Mouse (Mus musculus) hindbrain, embryonic 16.5 days (tissue): ENCODE results near the gene Mast1. TPM values are rescaled to one million over a fixed set of nuclear protein-coding genes. Genes with fewer than 3 reads are reported as not detected.
"Not testable (repeated sequence)": the region's sequence is repeated elsewhere in the genome, so short reads cannot be mapped to it uniquely, and the experiment has no call there.

Experiments used
- ATAC-seq: fragments of 200-750 bp; cut with Nextera tagmentation; 2 replicates; pipeline ENCODE4 v1.8.0; 2017; ENCODE audit warnings: moderate TSS enrichment, moderate library complexity
- H3K27ac ChIP-seq: fragments of 300-500 bp; sonication (generic); 2 replicates; pipeline ENCODE4 v1.5.1; 2014; ENCODE audit warnings: low read depth, mild to moderate bottlenecking, control low read depth, low read length, moderate library complexity
- H3K27me3 ChIP-seq: fragments of 300-500 bp; sonication (generic); replicated peaks from 2 replicates; pipeline ENCODE4 v1.6.1; 2014; ENCODE audit warnings: low read length; ENCODE audit not compliant: control insufficient read depth, insufficient read depth
- H3K36me3 ChIP-seq: fragments of 300-500 bp; sonication (generic); 2 replicates; pipeline ENCODE4 v1.6.1; 2014; ENCODE audit warnings: mild to moderate bottlenecking, low read length, moderate library complexity, mixed read lengths; ENCODE audit not compliant: control insufficient read depth, insufficient read depth
- H3K4me1 ChIP-seq: fragments of 300-500 bp; sonication (generic); 2 replicates; pipeline ENCODE4 v1.6.1; 2014; ENCODE audit warnings: low read depth, low read length; ENCODE audit not compliant: control insufficient read depth, insufficient read depth
- H3K4me2 ChIP-seq: fragments of 300-500 bp; sonication (generic); 2 replicates; pipeline ENCODE4 v1.6.1; 2014; ENCODE audit warnings: mild to moderate bottlenecking, low read length, control low read depth, moderate library complexity
- H3K4me3 ChIP-seq: fragments of 300-500 bp; sonication (generic); 2 replicates; pipeline ENCODE4 v1.5.1; 2014; ENCODE audit warnings: mild to moderate bottlenecking, low read length, control low read depth, moderate library complexity
- H3K9ac ChIP-seq: fragments of 300-500 bp; sonication (generic); 2 replicates; pipeline ENCODE4 v1.6.1; 2014; ENCODE audit warnings: low read depth, mild to moderate bottlenecking, control low read depth, low read length, moderate library complexity
- H3K9me3 ChIP-seq: fragments of 300-500 bp; sonication (generic); 2 replicates; pipeline ENCODE4 v1.6.1; 2014; ENCODE audit warnings: mild to moderate bottlenecking, low read length, moderate library complexity; ENCODE audit not compliant: control insufficient read depth
- WGBS: fragments of 180-500 bp; shearing (Covaris S2); extraction: QIAGEN DNeasy Blood & Tissue Kit; methylation state at CpG from one replicate; pipeline ENCODE4 v1.1.7; 2014; 5-methylcytosine and 5-hydroxymethylcytosine counted together
- polyA plus RNA-seq: library from polyadenylated mRNA; unstranded; fragments of >200 nt; fragmentation: Nextera tagmentation; extraction: Ambion mirVana; gene quantifications from 2 replicates; pipeline ENCODE4 v1.2.1, GENCODE M21; 2015

Gene Mast1
- polyA plus RNA-seq, 1 experiment from 2014 or later, result 71.4 TPM

DNA sequence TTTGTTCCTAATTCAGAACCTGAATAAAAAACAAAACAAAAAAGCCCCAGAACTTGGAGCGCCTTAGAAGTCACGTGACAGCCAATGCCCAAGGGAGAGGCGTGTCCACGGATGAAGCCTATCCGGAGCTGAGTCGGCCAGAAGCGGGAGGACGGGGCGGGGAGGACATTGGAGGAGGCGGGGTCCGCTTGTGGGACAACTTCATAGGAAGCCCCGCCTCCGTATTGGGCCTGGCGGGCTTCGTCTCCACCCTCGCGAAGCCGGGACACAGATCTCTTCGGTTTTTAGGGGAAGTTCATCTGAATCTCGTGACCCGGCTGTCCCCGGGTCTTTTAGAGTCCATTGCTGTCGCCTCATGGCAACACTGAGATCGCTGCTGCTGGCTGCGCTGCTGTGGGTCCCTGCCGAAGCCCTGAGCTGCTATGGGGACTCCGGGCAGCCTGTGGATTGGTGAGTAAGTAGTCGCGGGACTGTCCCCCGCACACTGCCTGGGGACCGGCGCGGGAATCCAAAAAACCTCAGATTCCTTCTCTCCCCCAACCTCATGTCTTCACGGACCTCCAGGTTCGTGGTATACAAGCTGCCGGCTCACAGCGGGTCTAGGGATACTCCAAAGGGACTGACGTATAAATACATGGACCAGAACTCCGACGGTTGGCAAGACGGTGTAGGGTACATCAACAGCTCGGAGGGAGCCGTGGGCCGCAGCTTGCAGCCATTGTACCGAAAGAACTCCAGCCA is 28.6 kb downstream of the Mast1 start, which contains the start of gene Dnase2a:
Dnase2a (plus strand) TSS at position 140 of the 741 bp plus-strand sequence.
- Histone ChIP-seq H3K4me3 (peak within 1 kb of the TSS; percentile 43), H3K36me3 (peaks cover 22% of the 10 kb centered on the region), H3K9ac (peak within 1 kb of the TSS; percentile 60), H3K4me2 (peak within 1 kb of the TSS; percentile 59), H3K4me1 (peaks cover 11% of the 10 kb centered on the region), H3K27me3 (peaks cover 5% of the 10 kb centered on the region; the same call in 1 of the 2 replicates), H3K27ac (no peak within 1 kb of the TSS), H3K9me3 (no peaks in the 10 kb centered on the region)
- peak; percentile 83 for ATAC-seq
- WGBS, result 2% methylated on average over 45 of the region's 45 CpGs

- H3K9me3 ChIP-seq, H3K27ac ChIP-seq, H3K9ac ChIP-seq, H3K27me3 ChIP-seq, ATAC-seq: not testable (repeated sequence)
- Histone ChIP-seq H3K4me3 (peak overlapping the region; percentile 43; the same call in 1 of the 2 replicates), H3K4me2 (peak overlapping the region; percentile 59), H3K4me1 (peaks cover 14% of the 10 kb centered on the region), H3K36me3 (peaks cover 20% of the 10 kb centered on the region)
- 22% methylated on average over 6 of the region's 7 CpGs for WGBS
Measured at GRCm38 (mm10) chr8:84907979-84908378, 29.2 kb downstream of the Mast1 start.

DNA sequence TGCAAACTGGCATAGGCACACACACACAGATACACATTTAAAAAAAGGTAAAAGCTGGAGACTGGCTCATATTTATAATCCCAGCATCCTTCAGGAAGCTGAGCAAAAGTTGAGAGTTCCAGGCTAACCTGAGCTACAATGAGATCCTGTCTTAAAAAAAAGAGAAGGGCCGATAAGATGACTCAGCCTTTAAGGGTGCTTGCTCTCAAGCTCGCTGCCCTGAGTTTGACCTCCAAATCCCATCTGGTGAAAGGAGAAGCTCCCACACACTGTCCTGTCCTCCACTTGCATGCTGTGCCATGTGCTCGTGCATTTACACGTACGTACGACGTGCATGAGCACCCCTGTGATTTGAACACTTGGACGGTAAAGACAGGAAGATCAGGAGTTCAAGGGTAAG is 29.7 kb downstream of the Mast1 start:
- no peak overlapping the region for H3K27ac ChIP-seq
- H3K4me1 ChIP-seq, result peaks cover 17% of the 10 kb centered on the region
- no peak overlapping the region for H3K4me3 ChIP-seq
- no peak overlapping the region for H3K9ac ChIP-seq
- H3K4me2 ChIP-seq, result no peak overlapping the region
- ATAC-seq, result no peak
- H3K9me3 ChIP-seq, result no peaks in the 10 kb centered on the region
- H3K36me3 ChIP-seq, result peaks cover 15% of the 10 kb centered on the region
- H3K27me3 ChIP-seq, result peaks cover 5% of the 10 kb centered on the region; the same call in 1 of the 2 replicates
- 80% methylated on average over 8 of the region's 8 CpGs for WGBS

GRCm38 (mm10) chr8:84907037-84907436 is 30.1 kb downstream of the Mast1 start:
- Histone ChIP-seq H3K27ac (no peak overlapping the region), H3K9ac (no peak overlapping the region), H3K27me3 (0 out of 2 replicates have a peak, but pooled peaks cover 5% of the 10 kb centered on the region), H3K36me3 (peaks cover 12% of the 10 kb centered on the region; the same call in 1 of the 2 replicates), H3K4me3 (no peak overlapping the region), H3K4me2 (no peak overlapping the region), H3K4me1 (peaks cover 18% of the 10 kb centered on the region), H3K9me3 (no peaks in the 10 kb centered on the region)
- ATAC-seq, result no peak
- 93% methylated on average over 9 of the region's 9 CpGs for WGBS

DNA sequence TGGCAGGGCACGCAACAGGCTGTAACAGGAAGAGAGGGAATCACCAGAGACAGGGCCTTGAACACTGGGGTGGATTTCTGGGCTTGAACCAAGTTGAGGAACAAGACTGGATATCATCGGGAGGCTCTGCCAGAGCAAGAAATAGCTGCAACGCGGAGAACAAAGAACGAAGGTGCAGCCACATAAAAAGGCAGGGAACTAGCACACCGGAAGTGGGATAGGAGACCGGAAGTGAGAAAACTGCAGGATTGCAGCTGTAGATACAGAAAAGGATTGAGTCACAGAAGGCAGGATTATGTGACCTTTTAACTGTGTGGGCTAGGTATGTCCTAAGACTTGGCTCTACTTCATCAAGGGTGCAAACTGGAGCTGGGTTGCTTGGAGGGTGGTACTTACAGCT is 32.8 kb downstream of the Mast1 start:
- no peaks in the 10 kb centered on the region for H3K9me3 ChIP-seq
- H3K4me3 ChIP-seq, result no peak overlapping the region
- H3K4me2 ChIP-seq, result no peak overlapping the region
- WGBS, result 91% methylated on average over 7 of the region's 7 CpGs
- no peak overlapping the region for H3K9ac ChIP-seq
- H3K36me3 ChIP-seq, result no peaks in the 10 kb centered on the region
- no peak for ATAC-seq
- peaks cover 18% of the 10 kb centered on the region for H3K4me1 ChIP-seq
- 0 out of 2 replicates have a peak, but pooled peaks cover 5% of the 10 kb centered on the region for H3K27me3 ChIP-seq
- H3K27ac ChIP-seq, result no peak overlapping the region

- H3K27me3 ChIP-seq, result 0 out of 2 replicates have a peak, but pooled peaks cover 5% of the 10 kb centered on the region
- H3K36me3 ChIP-seq, result no peaks in the 10 kb centered on the region
- peaks cover 10% of the 10 kb centered on the region for H3K4me1 ChIP-seq
- H3K9ac ChIP-seq, result peak overlapping the region; percentile 74
- peak overlapping the region; percentile 98 for H3K4me2 ChIP-seq
- H3K9me3 ChIP-seq, result no peaks in the 10 kb centered on the region
- 0 out of 2 replicates have a peak overlapping the region, but pooled peaks have one; percentile 5 for H3K27ac ChIP-seq
- H3K4me3 ChIP-seq, result peak overlapping the region; percentile 54
- WGBS, result 1% methylated on average over 62 of the region's 68 CpGs
- ATAC-seq, result peak; percentile 87
Measured at GRCm38 (mm10) chr8:84902920-84903661, 34.1 kb downstream of the Mast1 start.

DNA sequence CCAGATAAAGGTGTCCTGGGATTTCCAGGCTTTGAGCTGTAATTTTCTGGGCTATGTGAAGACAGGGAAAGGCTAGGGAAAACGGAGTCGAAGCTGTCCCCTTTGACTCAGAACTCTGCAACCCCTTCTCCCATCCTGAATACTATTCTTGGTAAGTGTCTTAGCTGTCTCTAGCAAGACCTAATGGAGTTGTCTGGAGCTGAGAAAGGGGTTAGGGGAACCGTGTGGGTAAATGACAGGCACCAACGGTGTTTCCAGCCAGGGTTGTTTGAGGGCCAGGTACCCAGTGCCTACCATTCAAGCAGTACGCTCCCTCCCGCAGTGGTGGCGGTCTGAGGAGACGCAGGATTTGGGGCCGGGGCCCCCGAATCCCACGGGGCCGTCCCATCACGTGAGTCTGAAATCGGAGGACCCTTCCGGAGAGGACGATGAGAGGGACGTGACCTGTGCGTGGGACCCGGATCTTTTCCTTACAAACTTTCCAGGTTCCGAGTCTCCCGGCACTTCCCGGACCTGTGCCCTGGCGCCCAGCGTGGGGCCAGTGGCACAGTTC is 34.7 kb downstream of the Mast1 start:
- 8% methylated on average over 11 of the region's 24 CpGs for WGBS
- Histone ChIP-seq H3K27ac (no peak overlapping the region), H3K36me3 (no peaks in the 10 kb centered on the region), H3K27me3 (0 out of 2 replicates have a peak, but pooled peaks cover 5% of the 10 kb centered on the region), H3K9ac (peak overlapping the region; percentile 74), H3K4me3 (peak overlapping the region; percentile 54), H3K4me2 (peak overlapping the region; percentile 98), H3K9me3 (no peaks in the 10 kb centered on the region), H3K4me1 (peaks cover 10% of the 10 kb centered on the region)
- ATAC-seq, result no peak

GRCm38 (mm10) chr8:84901752-84902151 is 35.4 kb downstream of the Mast1 start, which contains the start of gene Klf1:
TSS of gene Klf1 (plus strand) at chr8:84901928.
- Histone ChIP-seq H3K9ac (peak within 1 kb of the TSS; percentile 74), H3K36me3 (no peaks in the 10 kb centered on the region), H3K9me3 (no peaks in the 10 kb centered on the region), H3K27ac (no peak within 1 kb of the TSS), H3K27me3 (0 out of 2 replicates have a peak, but pooled peaks cover 5% of the 10 kb centered on the region), H3K4me3 (peak within 1 kb of the TSS; percentile 54), H3K4me2 (peak within 1 kb of the TSS; percentile 98), H3K4me1 (peaks cover 10% of the 10 kb centered on the region)
- ATAC-seq, result no peak
- WGBS, result 83% methylated on average over 3 of the region's 3 CpGs
